Mouse (Mus musculus) layer of hippocampus, adult 18-20 months (tissue): ENCODE data around the gene Gm3542. TPM values are rescaled to one million over a fixed set of nuclear protein-coding genes. Genes with fewer than 3 reads are reported as not detected.
"Not testable (repeated sequence)": the region's sequence is repeated elsewhere in the genome, so short reads cannot be mapped to it uniquely, and the experiment has no call there.

Experiments
- DNase-seq, 2 experiments: peaks; one replicate each; pipeline ENCODE4 v3.0.0; 2022; ENCODE audit warnings: low spot score in 2 of 2
- long read RNA-seq: library from polyadenylated mRNA; stranded (forward); transcript quantifications from one replicate; pipeline ENCODE4 v2.0.0, GENCODE M21; 2021
- total RNA-seq, 2 experiments: library from RNA; stranded (reverse); gene quantifications; 2 replicates each; pipeline ENCODE4 v1.2.3; 2021

The Gm3542 gene
- total RNA-seq = not detected
- long read RNA-seq = 0 reads

DNA sequence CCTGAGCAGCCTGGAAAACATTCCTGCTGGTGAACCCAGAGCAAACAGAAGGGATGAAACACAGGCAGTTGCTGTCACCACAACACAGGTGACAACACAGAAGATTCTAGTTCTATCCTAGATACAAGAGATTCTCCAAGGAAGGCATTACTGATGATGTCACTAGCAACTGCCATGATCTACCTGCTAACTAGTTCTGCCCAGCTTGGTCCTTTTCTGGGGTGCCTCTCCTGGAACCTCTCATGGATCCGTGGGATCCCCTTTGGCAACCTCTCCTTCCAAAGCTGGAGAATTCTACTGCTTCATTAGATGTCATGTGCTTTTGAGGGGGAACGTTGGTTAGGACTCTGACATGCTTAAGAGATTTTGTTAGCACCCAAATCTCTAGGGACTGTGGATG, at the start of gene Gm3542:
Gm3542 (minus strand) TSS at position 101 of the 400 bp plus-strand sequence.
- not testable (repeated sequence) for DNase-seq

Other genes starting within 250 kb of the Gm3542 start
- gene Gm8279, start 203.4 kb downstream of the Gm3542 start, total RNA-seq = not detected
- gene Gm3317, start 170.4 kb downstream of the Gm3542 start, total RNA-seq = not detected
- not detected for gene Gm8271, start 149.1 kb downstream of the Gm3542 start, total RNA-seq
- not detected for gene Gm3526, start 74.3 kb downstream of the Gm3542 start, total RNA-seq
- not detected for gene Gm3500, start 54.1 kb upstream of the Gm3542 start, total RNA-seq
- 1 to 10 TPM; 3.0 TPM for gene Gm3194, start 120.5 kb upstream of the Gm3542 start, total RNA-seq
- gene Gm8246, start 142.9 kb upstream of the Gm3542 start, total RNA-seq = not detected
- not detected for gene Gm3187, start 149.3 kb upstream of the Gm3542 start, total RNA-seq
- under 1 TPM; 0.23 to 0.35 TPM for gene Gm3488, start 166.7 kb upstream of the Gm3542 start, total RNA-seq
- not detected for gene Gm3532, start 203.6 kb upstream of the Gm3542 start, total RNA-seq